Mouse (Mus musculus) spleen, postnatal 14 days (tissue): Measurements from ENCODE around the gene Olfr370.
"Not testable (repeated sequence)": the region's sequence is repeated elsewhere in the genome, so short reads cannot be mapped to it uniquely, and the experiment has no call there.

Experiments
- DNase-seq, 2 experiments: peaks; one replicate each; pipeline ENCODE4 v3.0.0; 2021 to 2022; ENCODE audit warnings: low spot score in 2 of 2

Olfr370 gene

DNA sequence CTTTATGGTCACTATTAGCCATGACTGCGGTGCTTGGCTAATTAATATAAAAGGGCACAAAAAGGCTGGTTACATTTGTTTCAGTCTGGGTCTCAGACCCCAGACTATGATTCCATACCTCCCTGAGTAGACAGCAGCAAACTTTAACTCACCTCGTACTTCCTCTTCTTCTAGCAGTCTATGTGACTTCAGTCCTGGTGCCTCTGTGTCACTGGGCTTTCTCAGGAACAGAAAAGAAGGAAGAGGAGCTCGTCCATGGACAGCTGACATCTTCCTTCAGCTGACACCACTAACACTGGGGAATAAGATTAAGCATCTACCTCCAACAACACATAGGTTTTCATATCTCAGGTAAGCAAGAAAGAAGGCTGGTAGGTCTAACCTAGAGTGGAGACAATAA lies at the start of gene Olfr370:
Olfr370 (plus strand) TSS at position 45 of the 400 bp plus-strand sequence.
- DNase-seq, result no peak

DNA sequence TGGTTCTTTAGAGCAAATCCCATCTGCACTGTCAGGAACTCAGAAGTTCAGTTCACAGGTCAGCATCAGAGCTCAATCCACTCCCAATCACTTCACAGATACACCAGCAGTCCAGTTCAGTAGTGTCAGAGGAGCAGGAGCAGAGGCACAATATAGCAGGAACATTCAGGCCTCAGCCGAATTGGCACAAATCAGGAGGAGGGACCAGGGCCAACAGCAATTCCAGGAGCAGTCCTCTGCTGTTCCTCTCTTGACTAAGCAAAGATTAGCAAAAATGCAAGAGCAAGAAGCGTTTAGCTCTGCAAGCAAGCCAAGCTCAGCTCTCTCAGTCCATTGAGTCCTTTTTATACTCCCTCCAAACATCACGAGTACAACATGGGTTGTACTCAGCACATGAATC lies 23.9 kb upstream of the Olfr370 start:
- no peak for DNase-seq

DNA sequence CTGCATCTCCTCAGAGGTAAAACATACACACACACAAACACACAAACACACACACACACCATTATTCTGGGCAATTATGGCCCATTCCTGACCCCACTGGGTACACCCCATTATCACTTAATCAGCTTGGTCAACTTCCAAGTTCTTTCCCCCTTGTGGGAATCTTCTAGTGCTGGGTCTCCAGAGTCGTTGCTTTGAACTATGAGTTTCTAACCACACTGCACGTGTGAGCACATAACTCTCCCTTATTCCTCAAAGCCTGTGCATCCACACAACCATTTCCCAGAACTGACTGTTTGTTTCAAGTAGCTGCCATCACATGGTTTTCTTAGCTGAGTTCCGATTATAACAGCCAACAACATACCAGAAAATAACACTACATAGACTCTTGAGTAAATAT lies 15.1 kb upstream of the Olfr370 start:
- DNase-seq, result no peak

DNA sequence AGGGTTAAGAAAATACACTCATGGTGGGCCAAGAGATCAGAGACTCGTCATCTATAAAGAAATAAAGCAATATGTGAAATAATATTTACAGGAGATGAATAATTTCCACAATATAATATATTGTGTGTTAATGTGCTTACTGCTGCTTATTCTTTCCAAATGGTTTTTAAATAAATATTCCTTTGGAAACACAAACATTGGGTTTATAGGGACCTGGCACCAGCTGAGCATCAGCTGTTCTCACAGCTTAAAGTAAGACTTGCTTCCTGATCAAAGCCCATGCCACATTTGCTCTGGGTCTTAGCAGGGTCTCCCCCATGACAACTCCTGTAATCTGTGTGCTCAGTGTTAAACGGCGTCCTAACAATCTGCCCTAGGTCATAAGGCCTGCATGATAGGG lies 14.7 kb upstream of the Olfr370 start:
- DNase-seq, result not testable (repeated sequence)

DNA sequence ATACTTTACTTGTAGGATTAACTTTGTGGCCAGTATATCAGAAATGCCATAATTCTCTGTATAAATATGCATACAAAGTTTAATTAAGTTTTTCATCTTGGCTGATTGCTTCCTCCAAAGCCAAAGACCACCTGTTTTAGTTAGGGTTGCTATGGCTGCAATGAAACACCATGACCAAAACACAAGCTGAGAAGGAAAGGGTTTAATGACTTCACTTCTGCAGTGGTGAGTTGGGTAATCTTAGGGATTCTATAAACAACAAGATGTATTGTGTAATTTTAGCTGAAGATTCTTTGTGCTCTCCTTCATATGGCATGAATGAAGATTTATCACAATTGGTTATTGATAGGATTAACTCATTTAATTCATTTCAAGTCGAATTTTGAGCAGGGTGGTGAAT lies 14.3 kb upstream of the Olfr370 start:
- no peak for DNase-seq

DNA sequence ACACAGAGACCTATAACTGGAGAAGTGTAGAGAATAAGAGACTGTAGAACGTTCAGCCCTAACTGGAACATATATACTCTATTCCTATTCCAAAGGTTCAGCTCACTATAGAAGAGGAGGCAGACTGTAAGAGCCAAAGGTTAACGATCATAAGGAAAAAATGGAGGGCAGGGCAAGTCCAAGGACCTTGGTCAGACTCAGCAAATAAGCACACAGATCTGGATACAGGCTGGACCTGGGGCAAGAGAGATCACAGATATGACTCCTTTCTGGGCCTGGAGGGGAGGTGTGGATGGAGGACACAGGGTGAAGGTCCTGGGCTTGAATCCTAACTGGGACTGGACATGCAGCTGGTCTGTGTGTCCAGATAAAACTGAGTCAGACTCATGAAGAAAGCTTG lies 778 bp upstream of the Olfr370 start:
- DNase-seq, result no peak

DNA sequence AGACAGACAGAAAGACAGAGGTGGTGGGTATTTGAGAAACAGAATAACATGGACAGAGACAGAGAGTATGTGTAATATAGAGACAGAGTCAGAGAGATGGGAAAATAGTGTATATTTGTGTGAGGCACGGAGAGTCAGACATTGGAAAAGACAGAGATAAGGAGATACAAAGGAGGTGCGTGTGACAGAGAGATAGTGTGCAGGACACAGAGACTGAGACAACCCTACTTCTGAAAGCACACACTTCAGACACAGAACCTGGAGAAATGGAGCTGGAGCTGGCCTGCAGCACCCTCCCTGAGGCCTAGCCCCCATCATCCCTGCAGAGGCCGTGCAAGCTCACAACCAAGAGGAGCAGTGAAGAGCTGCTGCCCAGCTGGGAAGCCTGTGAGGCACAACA lies 27.1 kb downstream of the Olfr370 start:
- no peak for DNase-seq

DNA sequence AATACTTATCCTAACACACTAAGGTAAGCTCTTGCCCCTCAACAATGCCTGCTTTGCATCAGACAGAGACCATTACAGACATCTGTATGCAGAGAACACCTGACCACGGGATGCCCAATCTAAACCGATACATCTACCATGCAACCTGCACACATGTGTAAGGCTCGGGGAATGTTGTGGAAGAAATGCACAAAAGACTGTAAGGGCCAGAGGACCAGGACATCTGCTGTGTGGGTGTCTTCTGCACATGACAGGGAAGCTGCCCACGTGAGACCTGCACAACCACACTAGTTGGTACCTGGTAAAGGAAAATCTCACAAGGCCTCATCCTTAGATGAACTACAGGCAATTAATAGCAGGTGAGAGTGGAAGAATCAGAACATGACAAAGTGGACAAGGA lies 27.7 kb downstream of the Olfr370 start:
- no peak for DNase-seq

DNA sequence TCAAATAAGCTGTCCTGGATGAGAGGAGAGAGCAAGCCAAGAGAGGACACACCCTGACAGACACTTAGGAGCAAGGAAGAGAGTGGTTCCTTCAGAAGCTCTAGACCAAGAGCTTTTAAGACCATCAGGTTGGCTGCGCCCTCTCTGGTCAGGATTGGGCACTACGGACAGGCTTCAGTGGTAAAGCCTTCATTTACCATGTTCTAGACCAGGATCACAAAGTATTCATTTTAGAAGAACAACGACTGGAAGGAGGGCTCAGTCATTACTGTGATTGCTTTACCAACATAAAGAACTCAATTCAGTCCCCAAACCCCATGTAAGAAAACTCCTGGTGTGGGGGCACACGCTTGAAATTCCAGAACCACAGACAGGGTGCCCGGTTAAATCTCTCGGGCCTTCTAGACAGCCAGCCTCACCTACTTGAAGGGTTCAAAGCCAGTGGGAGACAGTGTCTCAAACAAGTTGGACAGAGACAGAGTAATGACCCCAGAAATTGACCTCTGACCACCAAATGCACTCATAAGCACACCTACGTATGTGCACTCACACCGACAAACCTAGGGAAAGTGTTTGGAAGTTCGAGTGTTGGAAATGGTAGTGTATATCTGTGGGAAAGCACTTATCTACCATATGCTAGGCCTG lies 30.3 kb downstream of the Olfr370 start:
- DNase-seq, result peak; percentile 45 to 58

DNA sequence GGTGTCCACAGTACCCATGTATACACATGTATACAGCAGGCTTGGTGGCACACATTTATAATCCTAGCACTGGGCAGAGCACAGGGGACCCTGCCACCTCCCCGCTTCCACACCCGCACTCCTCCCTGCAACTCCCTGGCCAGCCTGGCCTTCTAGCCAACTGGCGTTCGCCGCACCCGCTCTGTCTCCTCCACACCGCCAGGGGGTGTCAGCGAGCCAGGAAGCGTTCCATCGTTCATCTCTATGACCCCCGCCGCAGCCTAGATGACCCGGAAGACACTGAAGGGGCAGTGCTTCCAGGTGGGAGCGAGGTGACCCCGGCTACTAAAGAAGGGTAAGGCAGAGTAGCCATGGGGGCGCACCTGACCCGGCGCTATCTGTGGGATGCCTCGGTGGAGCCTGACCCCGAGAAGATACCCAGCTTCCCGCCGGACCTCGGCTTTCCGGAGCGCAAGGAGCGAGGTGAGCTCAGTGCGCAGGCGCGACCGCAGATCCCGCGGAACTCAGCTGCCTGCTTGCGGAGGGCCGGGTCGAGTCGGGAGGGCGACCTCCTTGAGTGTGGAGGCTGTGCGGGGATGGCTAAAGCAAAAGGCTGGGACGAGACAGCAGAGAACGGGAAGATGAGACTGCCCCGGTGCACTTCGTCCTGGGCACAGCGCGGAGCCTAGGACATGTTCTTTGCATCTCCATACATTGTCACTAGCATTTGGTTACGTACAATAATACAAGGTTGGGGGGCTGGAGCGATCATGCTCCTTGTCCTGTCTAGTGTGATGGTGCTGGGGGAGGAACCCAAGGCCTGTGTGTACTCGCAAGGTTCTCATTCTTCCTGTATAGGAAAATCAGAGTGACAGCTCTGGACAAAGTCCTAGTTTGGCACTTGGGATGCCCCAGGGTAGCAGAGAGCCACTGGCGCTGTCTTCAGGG lies 31.2 kb downstream of the Olfr370 start, which contains the start of gene Ndufb7:
Ndufb7 (plus strand) TSS at position 203 of the 927 bp plus-strand sequence.
- peak; percentile 92 to 94 for DNase-seq

DNA sequence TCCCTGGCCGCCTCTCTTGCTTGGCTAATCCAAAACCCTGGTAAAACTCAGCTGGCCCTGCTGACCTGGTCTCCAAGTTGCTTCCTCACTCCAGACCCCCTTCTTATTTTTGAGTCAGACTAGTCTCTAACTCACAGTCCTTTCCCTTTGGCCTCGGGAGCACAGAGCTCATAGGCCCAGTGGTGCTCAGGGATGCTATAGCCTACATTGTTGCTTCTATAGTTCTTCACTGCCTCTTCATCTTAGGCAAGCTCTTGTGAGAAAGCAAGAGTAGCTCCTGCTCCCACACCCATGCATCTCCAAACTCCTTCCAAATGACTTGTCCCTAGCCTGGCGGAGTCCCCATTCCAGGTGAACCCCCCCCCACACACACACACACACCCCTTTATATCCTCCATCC lies 32.1 kb downstream of the Olfr370 start:
- DNase-seq, result no peak

DNA sequence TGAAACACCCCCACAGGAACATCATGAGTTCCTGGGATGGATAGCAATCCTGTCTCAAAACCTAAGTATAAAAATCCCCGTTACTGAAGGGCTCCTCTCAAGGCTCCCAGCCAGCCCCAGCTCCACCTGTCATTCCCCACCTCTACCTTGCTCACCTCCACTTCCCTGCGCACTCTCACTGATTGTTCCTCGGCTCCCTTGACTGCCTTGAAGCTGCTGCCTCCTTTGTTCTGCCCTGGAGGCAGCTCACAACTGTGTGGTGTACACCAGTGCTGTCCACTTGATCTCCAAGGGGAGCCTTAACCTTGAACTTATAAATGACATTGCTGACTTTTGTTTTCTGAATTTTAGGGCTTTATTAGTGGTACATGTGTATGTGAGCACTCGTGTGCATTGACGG lies 32.5 kb downstream of the Olfr370 start:
- DNase-seq, result no peak

DNA sequence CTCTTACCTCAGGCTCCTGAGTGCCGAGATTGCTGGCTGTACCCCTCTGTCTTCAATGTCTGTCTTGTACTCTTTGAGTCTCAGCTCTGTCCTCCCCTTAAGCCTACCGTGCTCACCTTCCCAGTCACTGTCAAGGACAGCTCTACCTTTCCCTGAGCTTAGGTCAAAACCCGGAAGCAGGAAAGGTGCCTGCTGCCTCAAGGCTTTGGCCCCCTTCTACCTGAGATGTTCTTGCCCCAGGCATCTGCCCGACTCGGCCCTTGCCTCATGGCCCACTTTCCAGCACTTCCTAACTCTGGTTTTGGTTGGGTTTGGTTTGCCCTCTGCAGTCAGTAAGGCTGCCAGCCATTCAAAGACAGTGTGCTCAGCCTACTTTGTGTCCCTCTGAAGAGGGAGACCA lies 33.2 kb downstream of the Olfr370 start:
- no peak for DNase-seq

DNA sequence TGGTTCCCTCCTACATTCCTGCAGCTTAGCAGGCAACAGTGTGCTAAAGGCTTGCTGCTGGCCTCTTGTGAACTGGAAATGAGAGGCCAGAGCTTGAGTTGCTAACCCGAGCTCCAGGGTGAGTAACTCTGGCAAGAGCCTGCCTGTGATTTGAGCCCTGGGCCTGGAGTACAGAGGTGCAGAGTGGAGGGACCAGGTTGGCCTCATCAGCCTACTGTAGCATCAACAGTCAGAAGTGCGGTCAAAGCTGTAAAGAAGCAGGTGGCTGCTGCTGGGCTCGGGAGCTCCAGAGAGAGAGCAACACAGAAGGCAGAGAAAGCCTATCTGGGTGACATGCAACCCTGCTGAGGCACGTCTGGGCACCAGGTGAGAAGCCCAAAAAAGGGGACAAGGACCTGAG lies 33.6 kb downstream of the Olfr370 start:
- no peak for DNase-seq

DNA sequence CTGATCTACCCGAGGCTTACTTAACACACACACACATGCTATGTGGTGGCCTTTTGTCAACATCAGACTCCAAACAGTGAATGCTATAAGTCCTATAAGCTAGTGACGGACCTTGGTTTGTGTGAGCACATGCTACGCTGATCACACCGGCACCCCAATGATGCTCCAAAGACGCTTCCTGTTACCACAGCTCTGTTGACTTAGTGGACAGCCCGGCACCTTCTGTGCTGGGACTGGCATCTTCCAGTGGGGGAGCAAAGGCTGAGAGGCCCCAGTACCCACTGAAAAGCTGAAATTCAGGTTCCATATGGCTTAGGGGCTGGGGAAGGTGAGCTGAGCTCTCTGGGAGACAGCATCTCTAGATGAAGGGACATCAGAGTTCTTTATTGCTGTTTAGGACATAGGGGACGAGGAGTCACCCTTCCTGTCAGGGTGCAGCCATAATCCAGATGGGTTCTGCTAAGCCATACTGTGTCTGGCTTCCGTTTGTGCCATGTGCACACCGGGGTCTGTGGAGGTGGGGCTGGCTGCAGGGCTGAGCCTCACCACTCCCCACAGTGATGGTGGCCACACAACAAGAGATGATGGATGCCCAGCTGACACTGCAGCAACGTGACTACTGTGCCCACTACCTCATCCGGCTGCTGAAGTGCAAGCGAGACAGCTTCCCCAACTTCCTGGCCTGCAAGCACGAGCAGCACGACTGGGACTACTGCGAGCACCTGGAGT lies 34.9 kb downstream of the Olfr370 start:
- no peak for DNase-seq

DNA sequence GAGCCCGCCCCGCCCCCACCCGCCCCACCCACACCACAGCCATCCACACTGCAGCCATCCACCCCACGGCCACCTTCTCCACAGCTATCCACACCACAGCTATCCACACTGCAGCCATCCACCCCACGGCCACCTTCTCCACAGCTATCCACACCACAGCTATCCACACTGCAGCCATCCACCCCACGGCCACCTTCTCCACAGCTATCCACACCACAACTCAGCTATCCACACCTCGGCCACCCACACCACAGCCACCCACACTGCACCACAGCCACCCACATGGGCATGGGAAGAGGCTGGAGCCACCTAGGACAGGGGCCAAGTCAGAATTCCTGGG lies 35.4 kb downstream of the Olfr370 start:
- not testable (repeated sequence) for DNase-seq

DNA sequence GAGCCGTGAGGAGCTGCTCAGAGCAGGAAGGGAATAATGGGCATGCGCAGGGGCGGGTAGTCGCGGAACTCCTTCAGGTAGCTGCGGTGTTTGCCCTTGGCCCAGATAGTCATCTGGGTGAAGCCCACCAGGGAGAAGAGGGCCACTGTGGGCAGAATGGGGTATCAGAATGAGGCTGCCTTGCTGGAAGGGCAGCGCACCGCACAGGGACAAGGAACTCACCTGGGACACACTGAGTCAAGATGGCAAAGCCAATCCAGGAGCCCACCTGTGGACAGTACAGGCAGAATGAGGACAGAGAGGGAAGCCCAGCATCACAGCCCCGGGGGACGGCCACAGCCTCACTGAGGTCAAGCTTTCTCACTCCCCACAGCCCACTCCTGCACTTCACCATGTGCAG lies 36.2 kb downstream of the Olfr370 start:
- DNase-seq, result no peak

DNA sequence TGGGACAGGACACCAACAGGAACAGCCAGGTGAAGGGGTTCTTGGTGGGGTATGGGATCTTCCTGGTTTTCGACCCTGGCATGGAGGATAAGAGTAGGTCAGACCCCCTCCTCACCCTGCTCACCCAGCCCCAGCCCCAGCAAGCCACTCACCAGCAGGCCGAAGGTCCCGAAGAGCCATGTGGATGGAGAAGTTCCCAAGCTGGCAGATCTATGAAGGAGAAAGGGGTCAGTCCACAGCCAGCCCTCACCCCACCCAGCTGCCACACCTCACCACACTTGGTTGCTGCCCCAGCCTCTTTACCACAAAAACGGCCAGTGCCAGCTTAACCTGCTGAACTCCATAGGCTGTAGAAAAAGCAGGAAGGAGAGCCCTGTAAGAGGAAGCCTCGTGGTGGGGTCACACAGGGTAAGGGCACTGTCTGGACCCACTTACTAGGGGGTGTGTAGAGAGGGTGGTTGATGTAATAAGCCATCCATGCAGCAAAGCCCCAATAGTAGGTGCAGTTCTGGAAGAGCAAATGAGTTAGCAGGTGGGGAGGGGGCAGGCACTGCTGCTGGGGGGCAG lies 36.7 kb downstream of the Olfr370 start:
- DNase-seq, result no peak

DNA sequence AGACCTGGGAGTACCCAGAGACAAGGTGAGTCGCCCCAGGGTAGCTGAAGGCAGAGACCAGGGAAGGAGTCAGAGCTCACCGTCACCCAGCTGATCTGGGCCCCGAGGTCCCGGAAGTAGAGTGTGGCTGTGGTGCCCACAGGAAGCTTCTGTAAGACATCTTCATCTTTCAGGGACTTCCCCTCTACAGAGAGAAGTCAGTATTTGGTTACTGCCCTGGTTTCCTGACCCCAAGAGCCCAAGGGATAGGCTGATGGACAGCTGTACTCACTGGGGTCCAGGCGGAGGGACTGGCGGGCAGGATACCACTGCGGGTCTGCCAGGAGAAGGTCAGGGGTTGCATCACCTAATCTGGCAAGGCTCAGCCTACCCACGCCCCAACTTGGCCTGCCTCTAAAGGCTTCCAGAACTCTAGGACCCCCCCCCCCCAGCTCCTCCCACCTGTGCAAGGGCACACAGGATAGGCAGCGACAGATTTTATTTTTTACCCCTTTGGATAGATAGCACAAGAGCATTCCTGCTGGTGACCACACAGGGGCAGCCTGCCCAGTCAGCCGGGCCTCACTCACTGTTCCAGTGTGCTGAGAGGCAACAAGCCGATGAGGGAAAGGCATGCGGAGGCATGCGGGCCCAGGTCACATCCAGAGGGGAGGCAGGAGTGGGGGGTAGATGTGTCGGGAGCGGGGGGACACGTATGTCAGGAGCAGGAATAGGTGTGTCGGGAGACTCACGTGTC lies 37.7 kb downstream of the Olfr370 start:
- DNase-seq, result peak in 1 of 2 experiments; percentile 40

DNA sequence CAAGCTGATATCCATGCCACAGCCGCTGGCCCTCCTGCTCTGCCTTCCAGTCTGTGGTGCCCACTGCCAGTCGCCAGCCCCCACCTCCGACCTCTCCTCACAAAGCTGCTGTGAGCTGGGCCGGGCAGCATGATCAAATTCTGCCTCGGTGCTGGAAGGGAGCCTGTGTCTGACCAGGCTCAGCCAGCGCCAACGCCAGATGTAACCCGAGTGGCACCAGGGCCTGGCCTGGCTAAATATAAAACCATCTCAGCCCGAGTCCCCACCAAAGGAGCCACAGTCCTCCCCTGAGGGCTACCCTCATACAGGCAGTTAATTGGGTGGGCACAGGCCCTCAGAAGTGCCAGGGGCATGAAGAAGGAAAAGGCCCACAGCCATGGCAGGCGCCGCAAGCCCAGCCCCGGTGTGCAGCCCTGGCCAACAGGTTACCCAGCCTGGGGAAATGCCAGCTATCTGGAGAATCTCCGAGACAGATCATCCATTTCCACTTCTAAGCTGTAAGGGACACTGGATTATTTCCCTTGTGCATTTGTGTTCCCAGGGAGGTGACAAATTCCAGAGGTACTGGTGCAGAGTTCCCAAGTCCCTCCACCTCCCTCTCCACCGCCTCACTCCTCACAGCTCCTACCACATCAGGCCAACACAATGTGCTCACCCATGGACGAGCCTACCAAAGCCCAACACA lies 39.2 kb downstream of the Olfr370 start:
- DNase-seq, result no peak
